Mouse (Mus musculus) lung, adult 2 months (tissue): ENCODE results near the gene Taf13.

Experiments
- CTCF ChIP-seq: fragments of 200-500 bp; IDR thresholded peaks from 2 replicates; pipeline ENCODE4 v1.5.1; 2011; ENCODE audit warnings: mild to moderate bottlenecking, low read length, control low read depth; ENCODE audit not compliant: insufficient read depth
- POLR2A ChIP-seq: fragments of 200-500 bp; IDR thresholded peaks from 2 replicates; pipeline ENCODE4 v1.6.1; 2011; ENCODE audit warnings: low read depth, mild to moderate bottlenecking, control low read depth, low read length, borderline replicate concordance; ENCODE audit errors: extremely low read depth

DNA sequence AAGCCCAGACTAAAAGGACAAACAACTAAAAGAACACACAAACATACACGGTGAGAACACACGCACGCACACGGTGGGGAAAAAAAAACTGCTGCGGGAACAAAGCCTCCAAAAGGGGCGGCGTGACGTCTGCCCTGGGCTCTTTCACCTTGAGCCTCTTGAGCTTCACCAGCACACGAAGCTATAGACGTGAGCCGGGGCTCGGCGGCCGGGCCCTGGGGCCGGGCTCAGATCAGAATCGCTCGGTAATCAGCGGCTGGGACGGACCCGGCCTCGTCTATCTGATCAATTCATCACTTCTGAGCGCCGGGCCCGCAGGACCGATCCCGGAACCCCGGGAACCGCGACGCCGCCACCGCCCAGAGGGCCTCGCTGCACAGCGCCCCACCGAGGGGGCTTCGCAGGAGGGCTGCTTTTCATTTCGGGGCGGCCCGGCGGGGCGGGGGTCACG is 17.4 kb upstream of the Taf13 start:
- no peak for TF ChIP-seq CTCF
- TF ChIP-seq POLR2A: no peak
